Mouse (Mus musculus): ENCODE results near the gene Grtp1.

- TF ChIP-seq EP300 (IDR thresholded peaks at IDR 0.05; ENCODE audit: insufficient read depth, low read depth, low read length) (no peak), POLR2A (IDR thresholded peaks at IDR 0.05; ENCODE audit: insufficient read depth, low read length) (no peak), CTCF (IDR thresholded peaks at IDR 0.05; ENCODE audit: low read depth, low read length) (no peak)
Measured at GRCm38 (mm10) chr8:13174305-13174704, 26.1 kb downstream of the Grtp1 start.

Measured in ES-Bruce4 (cell line).